Mouse (Mus musculus): Measurements from ENCODE around the gene Snd1.
A peak's percentile ranks its signal among the peaks of the same experiment; 100 is the strongest.

The Snd1 gene

GRCm38 (mm10) chr6:28762132-28762775 lies 287.3 kb downstream of the Snd1 start:
- DNase-seq = no peak

GRCm38 (mm10) chr6:28766622-28767021 lies 291.7 kb downstream of the Snd1 start:
- DNase-seq = no peak

- DNase-seq = no peak
Measured at GRCm38 (mm10) chr6:28767891-28768481, 293.0 kb downstream of the Snd1 start.

- no peak for DNase-seq
Measured at GRCm38 (mm10) chr6:28771331-28771730, 296.4 kb downstream of the Snd1 start.

GRCm38 (mm10) chr6:28781696-28782095 lies 306.8 kb downstream of the Snd1 start:
- DNase-seq = no peak

GRCm38 (mm10) chr6:28783082-28783647 lies 308.2 kb downstream of the Snd1 start:
- no peak for DNase-seq

- DNase-seq = no peak
Measured at GRCm38 (mm10) chr6:28783953-28784352, 309.0 kb downstream of the Snd1 start.

GRCm38 (mm10) chr6:28785770-28786169 lies 310.8 kb downstream of the Snd1 start:
- no peak for DNase-seq

GRCm38 (mm10) chr6:28787133-28787532 lies 312.2 kb downstream of the Snd1 start:
- no peak for DNase-seq

- DNase-seq = no peak
Measured at GRCm38 (mm10) chr6:28789685-28790084, 314.7 kb downstream of the Snd1 start.

GRCm38 (mm10) chr6:28791183-28791582 lies 316.2 kb downstream of the Snd1 start:
- DNase-seq = no peak

GRCm38 (mm10) chr6:28791809-28792208 lies 316.9 kb downstream of the Snd1 start:
- DNase-seq = no peak

- DNase-seq = no peak
Measured at GRCm38 (mm10) chr6:28795380-28795779, 320.4 kb downstream of the Snd1 start.

GRCm38 (mm10) chr6:28795792-28796515 lies 321.0 kb downstream of the Snd1 start:
- no peak for DNase-seq

GRCm38 (mm10) chr6:28799818-28800217 lies 324.9 kb downstream of the Snd1 start:
- no peak for DNase-seq

GRCm38 (mm10) chr6:28800976-28801375 lies 326.0 kb downstream of the Snd1 start:
- peak; percentile 79 for DNase-seq

GRCm38 (mm10) chr6:28803678-28804279 lies 328.8 kb downstream of the Snd1 start:
- DNase-seq = peak; percentile 67

GRCm38 (mm10) chr6:28804751-28805150 lies 329.8 kb downstream of the Snd1 start:
- no peak for DNase-seq

GRCm38 (mm10) chr6:28813057-28813456 lies 338.1 kb downstream of the Snd1 start:
- DNase-seq = no peak

GRCm38 (mm10) chr6:28814895-28815294 lies 340.0 kb downstream of the Snd1 start:
- DNase-seq = no peak

- peak; percentile 72 for DNase-seq
Measured at GRCm38 (mm10) chr6:28817039-28817438, 342.1 kb downstream of the Snd1 start.

- DNase-seq = no peak
Measured at GRCm38 (mm10) chr6:28819509-28820358, 344.8 kb downstream of the Snd1 start.
